Mouse (Mus musculus) ZHBTc4 (cell line): ENCODE measurements around the gene Bcap31.

Source experiments
- DNase-seq: peaks from one replicate; pipeline ENCODE4 v3.0.0-alpha.2; 2011; ENCODE audit warnings: low read depth, low spot score

Gene Bcap31

DNA sequence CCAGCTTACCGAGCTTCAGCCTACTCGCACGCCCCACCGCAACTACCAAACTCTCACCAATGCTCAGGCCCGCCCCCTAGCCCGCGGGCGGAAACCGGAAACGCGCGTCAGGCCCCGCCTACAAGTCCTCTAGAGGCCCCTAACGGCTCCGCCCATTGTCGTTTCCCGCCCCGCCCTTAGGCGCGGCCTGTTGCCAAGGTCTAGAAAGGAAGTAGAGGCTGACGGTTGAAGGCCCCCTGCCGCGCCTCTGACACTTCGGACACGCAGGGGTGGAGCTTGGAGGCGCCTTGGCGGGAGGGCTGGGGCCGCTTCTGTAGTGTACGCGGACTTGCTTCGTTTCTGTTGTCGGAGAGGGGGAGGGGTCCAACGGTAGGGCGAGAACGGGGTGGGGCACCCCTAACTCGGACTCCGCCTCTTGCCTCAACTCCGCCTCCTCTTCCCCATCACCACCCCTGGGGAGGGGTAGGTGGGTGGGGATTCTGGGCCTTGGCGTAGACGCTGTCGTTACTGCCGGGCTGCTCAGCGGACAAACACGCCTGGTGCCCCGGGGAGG is at the start of gene Bcap31, which contains the start of gene Abcd1:
Gene Bcap31 (minus strand): TSS at position 67 of the 553 bp plus-strand sequence.
Gene Abcd1 (plus strand): TSS at position 489 of the 553 bp plus-strand sequence.
- DNase-seq = peak; percentile 99

DNA sequence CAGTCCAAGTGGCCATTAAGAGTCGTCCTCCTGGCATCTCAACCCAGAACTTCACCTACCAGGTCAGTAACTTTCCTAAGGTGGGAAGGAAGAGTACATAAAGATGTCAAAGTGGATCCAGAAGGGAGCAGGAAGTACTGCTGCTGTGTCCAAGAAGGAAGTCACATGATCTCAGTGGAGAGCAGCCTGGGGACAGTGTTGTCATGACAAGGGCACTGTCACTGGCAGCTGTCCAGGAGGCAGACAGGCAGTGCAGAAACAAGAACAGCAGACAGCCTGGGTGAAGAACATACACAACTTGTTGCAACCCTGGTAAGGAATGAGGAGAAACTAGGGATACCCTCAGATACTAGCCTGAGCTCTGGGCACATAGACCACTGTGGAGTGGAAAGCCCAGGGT is 49.3 kb upstream of the Bcap31 start:
- no peak for DNase-seq

DNA sequence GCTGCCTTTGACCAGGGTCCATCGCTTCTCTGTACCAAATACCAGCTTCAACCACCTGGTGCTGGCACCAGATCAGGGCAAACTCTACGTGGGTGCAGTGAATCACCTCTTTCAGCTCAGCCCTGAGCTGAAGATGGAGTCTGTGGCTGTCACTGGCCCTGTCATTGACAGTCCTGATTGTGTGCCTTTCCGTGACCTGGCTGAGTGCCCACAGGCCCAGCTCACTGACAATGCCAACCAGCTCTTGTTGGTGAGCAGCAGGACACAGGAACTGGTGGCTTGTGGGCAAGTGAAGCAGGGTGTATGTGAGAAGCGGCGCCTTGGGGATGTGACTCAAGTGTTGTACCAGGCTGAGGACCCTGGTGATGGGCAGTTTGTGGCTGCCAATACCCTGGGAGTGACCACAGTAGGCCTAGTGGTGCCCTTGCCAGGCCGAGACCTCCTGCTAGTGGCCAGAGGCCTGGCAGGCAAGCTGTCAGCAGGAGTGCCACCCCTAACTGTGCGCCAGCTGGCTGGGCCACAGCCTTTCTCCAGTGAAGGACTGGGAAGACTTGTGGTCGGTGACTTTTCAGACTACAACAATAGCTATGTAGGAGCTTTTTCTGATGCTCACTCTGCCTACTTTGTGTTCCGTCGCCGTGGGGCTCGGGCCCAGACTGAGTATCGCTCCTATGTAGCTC is 42.8 kb upstream of the Bcap31 start:
- no peak for DNase-seq

DNA sequence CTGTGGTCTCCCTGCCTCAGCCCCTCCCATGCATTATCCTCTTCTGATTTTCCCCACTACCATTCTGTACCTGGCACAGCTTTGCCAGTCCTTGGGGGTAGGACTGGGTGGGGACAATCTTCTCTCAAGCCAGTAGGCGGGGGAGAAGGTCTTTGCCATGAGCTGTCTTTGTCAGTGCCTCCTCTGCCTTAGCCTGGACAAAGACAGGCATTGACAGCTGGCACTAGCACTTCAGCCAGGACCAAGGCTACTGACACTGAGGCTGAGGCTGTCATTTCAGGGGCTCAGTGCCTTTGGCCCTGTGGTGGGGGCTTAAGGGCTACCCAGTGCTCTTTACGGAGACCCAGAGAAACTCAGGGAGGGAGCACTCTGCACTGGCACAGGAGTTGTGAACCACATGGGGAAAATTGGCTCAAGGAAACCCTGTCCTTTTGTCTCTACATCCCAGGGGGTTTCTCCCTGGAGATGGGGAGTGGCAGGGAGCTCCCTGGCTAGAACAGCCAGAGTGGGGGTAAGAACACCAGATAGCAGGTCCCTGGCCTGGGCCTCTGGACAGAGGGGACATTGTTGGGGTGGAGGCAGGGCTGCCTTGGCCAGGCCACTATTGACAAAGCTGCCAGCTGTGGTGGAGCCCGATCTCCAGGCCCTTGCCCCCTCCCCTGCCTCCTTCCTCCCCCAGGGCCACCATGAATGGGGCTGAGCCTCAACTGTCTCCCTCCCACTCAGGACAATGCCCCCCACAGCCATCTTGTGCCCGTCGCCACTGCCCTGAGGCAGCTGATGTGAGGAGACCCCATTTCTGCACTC is 40.6 kb upstream of the Bcap31 start, which contains the start of gene Plxnb3:
Gene Plxnb3 (plus strand): TSS at position 757 of the 807 bp plus-strand sequence.
- no peak for DNase-seq

DNA sequence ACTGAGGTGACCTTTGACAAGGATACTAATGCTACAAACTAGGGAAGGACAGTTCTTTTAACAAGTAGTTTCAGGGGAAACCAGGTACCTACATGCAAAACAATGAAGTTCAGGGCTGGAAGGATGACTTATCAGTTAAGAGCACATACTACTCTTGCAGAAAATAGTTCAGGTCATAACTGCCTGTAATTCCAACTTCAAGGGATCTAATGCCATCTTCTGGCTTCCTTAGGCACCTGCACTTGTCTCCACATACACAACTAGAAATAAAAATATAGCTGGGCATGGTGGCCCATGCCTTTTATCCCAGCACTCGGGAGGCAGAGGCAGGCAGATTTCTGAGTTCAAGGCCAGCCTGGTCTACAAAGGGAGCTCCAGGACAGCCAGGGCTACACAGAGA is 33.0 kb upstream of the Bcap31 start:
- peak; percentile 41 for DNase-seq

DNA sequence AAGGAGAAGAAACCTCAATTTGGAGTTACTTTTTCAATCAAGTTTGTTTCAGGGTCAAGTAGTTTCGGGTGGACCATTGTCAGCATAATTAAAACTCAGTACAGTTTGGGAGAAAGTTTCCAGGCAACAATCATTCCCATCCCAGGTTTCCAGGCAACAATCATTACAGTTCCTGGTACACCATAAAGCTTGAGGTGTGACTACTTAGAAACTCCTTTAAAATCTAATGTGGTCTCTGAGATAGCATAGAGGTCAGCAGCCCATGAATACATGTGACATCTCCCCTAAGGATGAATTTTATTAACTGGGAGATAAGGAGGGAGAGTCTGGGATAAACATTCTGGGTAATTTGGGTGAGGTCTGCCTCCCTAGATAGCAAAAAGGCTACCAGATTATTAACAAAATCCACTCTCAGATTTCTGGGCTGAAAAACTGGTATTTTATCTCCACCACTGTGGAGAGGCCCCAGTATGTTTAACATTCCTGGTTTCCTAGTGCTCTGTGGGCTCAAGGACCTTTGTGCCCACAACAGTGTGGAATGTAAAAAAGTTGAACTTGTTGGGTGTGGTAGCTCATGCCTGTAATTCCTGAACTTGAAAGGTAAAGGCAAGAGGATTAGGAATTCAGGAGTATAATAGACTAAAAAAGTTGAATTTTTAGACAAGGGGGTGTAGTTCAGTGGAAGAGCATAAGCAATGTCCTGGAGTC is 29.0 kb upstream of the Bcap31 start:
- peak; percentile 55 for DNase-seq

DNA sequence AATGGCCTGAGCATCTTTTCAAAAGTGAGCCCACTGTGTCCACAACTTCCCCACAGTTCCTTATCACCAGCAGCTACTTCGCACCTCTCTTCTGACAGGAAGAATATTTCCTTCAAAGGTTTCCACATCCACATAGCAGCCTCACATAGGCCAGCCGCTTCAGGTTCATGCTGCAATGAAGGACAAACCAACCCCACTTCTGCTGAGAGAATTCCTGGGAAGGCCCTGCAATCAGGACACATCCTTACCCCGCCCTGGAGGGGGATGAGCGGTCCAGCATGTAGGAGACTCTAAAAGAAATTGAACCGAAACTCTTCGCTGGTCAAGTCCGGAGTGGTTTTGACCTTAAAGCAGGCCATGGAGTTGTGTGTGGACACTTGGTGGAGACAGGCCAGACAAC is 23.9 kb upstream of the Bcap31 start:
- peak; percentile 66 for DNase-seq

DNA sequence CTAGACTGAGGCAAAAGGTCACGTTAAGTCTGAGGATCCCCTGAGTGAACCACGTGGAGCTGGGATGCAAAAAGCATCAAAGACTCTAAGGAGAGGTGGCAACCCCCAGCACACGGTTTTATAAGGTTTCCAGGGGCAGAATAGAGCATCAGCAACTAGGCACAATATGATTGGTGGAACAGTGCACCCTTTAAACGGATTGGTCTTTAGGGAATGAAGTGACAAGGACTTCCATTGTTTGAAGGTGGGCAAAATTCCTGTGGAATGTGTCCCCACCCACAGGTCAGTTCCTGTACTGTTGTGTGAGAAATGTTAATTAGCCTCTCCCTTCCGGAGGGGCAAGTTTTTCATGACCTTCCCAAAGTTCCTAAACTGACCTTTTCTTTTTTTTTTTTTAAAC is 23.2 kb upstream of the Bcap31 start:
- DNase-seq = peak; percentile 88

DNA sequence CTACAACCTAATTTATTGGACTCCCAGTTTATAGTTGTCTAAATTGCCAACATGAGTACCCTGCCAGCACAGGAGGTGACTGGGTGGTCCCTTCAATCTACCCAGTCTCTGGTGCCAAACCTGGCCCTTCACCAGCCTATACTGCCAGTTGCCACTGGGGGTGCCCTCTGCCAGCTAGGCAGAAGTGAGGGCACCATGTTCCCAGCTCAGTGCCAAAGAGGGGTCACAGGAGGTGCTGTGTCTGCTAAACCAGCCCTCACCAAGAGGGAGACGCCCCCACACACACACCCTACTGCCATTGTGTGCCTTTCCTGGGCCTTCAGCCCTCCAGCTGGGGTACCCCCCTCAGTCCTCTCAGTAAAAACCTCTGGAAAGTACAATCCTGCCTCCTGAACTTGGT is 22.2 kb upstream of the Bcap31 start:
- DNase-seq = no peak

DNA sequence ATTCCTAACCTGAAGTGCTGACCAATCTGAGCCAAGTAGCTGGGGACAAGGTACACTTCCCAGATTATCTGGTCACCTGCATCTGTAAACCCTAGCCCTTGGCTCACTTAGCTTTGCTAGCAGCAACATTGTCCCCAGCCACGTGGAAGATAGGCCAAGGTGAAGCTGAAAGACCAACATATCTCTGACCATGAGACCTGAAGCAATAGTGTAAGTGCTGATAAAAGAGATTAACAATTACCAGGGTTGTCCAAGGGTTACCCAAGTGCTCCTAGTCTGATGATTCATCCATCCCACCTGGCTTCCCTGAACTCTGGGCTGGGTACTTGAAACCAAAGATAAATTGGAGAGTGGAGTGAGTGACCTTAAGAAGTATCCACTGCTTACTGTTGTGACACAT is 14.9 kb upstream of the Bcap31 start:
- DNase-seq = no peak

DNA sequence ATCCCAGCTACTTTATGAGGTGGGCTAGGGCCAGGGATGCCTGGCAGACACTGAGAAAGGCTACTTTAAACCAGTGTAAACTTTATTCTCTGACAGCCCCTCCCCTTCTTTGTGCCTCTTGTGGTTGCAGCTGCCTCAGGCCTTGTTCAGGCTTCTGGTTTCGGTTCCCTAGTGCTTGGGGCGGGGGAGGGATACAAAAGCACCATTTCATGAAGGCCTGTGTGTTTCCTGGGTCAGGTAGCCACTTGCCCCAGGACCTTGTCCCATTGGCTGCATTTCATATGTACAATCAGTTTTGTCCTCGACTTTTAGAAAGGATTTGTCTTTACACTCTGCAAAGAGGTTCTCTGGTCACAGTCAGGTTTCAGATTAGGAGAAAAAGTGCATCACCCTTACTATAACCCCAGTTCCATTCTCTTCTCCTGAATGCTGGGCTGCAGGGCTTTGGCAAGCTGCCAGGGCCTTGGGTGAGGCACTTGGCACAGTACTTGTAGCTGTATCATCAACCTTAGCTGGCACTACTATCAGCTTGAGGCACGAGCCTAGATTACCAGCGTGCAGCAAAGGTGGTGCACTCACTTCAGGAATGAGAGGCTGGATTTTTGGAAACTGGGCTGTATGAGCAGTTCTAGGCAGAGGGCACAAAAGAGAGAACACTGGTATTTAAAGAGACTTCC is 2.8 kb upstream of the Bcap31 start:
- peak; percentile 19 for DNase-seq

DNA sequence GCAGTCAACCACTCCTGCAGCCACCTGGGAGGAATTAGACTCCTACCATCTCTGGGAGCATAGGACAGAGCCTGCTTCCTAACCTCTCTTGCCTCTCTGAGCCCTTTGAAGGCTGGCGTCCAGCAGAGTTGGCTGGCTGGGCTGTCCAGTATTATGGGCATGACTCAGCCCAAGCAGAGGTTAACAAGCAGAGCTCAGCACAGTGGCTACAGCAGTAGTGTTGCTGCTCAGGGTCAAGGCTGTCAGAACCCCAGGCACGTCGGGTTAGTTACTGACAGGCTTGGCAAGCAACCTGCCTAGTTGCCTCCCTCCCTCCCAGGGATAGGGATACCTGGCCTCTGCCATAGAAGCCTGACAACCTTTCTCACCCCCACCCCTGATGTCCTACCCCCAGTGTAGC is 2.3 kb upstream of the Bcap31 start:
- no peak for DNase-seq

DNA sequence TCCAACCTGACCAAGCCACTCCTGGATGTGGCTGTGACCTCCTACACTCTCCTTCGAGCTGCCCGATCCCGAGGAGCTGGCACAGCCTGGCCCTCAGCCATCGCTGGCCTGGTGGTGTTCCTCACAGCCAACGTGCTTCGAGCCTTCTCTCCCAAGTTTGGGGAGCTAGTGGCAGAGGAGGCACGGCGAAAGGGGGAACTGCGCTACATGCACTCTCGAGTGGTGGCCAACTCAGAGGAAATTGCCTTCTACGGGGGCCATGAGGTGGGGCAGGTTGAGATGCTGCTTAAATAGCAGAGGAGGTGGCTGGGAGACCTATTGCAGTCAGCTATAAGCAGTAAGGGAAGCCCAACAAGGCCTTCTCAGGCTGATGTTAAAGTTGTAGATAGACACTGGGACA is 1.7 kb upstream of the Bcap31 start:
- no peak for DNase-seq

DNA sequence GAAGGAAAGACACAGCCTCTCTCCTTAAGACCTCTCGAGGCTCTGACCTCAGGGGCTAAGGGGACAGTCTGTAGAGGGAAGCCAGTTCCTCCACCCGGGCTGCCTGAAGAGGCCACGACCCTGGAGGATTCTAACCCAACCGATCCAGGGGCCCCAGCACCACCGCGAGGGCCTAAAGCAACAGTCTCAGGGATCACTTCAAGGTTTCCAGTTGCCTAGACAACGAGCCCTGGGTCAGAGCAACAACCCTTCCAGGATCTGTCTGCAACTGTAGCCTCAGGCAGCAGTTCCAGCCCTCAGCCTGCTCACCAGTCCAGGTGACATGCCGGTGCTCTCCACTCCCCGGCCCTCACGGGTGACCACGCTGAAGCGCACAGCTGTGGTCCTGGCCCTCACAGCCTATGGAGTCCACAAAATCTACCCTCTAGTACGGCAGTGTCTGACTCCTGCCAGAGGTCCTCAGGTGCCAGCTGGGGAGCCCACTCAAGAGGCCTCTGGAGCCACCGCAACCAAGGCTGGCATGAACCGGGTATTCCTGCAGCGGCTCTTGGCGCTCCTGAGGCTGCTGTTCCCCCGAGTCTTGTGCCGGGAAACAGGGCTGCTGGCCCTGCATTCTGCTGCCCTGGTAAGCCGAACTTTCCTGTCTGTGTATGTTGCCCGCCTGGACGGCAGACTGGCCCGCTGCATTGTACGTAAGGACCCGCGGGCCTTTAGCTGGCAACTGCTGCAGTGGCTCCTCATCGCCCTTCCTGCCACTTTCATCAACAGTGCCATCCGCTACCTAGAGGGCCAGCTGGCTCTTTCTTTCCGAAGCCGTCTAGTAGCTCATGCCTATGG is 952 bp upstream of the Bcap31 start:
- peak; percentile 79 for DNase-seq

DNA sequence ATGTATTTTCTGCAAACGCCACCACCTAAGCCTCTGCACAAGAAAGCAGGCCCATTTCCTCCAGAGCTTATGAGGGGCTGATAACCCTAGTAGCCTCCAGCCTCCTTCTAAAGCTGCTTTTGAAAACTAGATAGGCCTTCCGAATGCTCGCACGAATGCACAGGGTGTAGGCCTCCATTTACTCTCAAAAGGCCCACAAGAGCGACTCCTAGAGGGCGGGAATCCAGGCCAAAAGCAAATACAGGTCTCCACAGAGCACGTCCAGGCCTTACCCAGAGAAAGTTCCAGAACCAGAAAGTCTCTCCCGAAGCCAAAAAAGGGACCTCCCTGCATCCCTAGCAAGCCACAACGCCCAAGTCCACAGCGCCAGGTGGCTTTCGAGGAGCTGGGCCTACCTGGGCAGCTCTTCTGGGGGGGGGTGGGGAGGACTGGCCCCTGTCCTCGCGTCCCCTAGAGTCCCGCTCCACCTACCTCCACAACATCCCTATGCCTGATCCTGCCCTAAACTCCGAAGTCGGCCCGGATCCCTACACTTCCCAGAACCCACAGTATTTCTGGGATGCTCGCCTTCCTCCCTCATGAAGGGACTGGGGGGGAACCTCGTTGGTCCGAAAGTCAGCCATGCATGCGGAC is 383 bp downstream of the Bcap31 start:
- DNase-seq = peak; percentile 72

DNA sequence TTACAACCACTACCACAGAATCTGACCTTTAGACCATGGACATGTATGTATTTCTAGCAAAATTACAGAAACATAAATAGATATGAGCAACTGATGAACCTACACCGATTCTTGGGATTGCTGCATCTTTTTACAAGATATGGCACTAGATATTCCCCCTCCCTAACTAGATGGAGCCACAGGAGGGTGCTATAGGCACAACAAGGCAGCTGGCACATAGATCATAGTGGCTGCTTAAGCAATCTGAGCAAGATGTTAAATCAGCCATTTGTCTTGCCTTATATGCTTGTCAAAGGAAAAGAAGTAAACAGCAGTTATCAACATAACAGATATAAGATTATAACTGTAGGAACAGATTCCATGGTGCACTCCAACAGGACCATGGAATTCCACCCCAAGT is 15.5 kb downstream of the Bcap31 start:
- DNase-seq = no peak

DNA sequence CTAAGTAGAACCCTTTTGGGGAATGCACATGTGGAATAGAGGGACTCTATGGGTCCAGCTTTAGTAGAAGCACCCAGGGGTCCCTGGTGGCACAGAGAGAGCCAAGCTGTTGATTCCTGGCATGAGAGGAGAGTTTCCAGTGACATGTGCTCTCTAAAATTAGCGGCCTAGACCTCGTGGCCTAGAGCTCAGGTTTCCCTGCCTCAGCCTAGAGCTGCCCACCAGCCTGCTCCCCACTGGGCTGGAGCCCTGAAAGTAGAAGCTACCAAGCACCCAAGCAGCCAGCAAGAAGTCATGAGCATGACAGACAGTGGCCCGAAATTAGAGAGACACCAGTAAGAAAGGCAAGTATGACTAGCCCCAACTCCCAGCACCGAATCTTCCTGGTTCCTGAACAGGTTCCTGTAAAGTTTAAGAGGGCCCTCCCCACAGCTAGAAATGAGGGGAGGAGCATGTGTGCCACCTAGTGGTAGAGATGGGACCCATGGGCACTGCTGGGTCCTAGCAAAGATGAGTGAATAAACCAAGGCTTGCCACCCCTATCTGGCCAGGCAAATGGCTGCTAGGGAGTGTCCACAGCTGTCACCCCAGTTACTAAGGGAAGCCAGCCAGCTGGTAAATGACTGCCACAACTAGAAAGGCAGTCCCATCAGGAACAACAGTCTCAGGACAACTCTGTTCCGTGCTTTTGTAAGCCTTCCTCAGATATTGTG is 24.9 kb downstream of the Bcap31 start:
- peak; percentile 61 for DNase-seq

DNA sequence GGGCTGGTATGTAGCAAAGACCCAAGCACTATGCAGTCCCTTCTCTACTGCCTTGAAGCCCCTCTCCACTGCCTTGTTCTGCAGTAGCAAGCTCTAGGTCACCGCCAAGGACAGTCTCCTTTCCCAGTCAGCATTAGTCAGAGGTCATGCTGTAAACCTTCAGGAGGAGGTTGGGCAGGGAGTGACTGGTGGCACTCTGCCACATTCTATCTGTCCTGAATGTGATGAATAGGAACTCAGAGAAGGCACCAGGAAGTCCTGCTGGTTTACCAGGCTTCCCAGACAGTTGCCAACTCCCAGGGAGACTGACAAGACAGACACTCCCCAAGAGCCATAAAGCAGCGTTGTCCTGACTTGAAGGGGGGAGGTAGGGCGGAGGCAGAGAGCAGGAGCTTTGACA is 30.3 kb downstream of the Bcap31 start:
- peak; percentile 64 for DNase-seq

DNA sequence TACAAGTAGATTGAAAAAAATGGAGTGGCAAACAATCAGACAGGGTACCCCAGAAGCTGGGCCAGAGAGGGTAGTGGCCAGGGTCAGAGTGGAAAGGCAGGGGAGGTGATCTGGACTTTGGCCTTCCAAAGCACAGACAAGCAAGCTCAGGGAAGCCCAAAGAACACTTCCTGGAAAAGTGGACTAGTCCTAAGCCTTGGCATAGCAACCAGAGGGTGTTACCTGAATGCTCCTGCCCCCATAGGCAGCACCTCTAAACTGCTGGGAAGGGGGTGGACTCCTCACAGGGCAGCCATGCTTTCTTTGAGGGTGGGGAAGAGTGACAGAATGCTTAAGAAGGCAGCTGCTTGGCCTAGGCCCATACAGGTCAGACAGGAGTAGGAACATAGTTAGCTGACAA is 31.0 kb downstream of the Bcap31 start:
- no peak for DNase-seq
